Mouse (Mus musculus) neural tube, embryonic 13.5 days (tissue): ENCODE results near the gene Dhrs3. TPM values are rescaled to one million over a fixed set of nuclear protein-coding genes. Genes with fewer than 3 reads are reported as not detected.
A peak's percentile ranks its signal among the peaks of the same experiment; 100 is the strongest.

Experiments used
- ATAC-seq: fragments of 200-750 bp; cut with Nextera tagmentation; 2 replicates; pipeline ENCODE4 v1.8.0; 2017; ENCODE audit warnings: low read depth, mild to moderate bottlenecking, moderate TSS enrichment, moderate library complexity
- H3K27ac ChIP-seq: fragments of 300-500 bp; sonication (generic); replicated peaks from 2 replicates; pipeline ENCODE4 v1.5.1; 2015; ENCODE audit warnings: moderate library complexity, mild to moderate bottlenecking, inconsistent platforms
- H3K27me3 ChIP-seq: fragments of 300-500 bp; sonication (generic); 2 replicates; pipeline ENCODE4 v1.6.1; 2015; ENCODE audit warnings: mild to moderate bottlenecking, inconsistent platforms
- H3K36me3 ChIP-seq: fragments of 300-500 bp; sonication (generic); 2 replicates; pipeline ENCODE4 v1.6.1; 2015; ENCODE audit warnings: mild to moderate bottlenecking, inconsistent platforms
- H3K4me1 ChIP-seq: fragments of 300-500 bp; sonication (generic); replicated peaks from 2 replicates; pipeline ENCODE4 v1.6.1; 2015; ENCODE audit warnings: inconsistent platforms
- H3K4me2 ChIP-seq: fragments of 300-500 bp; sonication (generic); 2 replicates; pipeline ENCODE4 v1.6.1; 2015; ENCODE audit warnings: inconsistent platforms, mild to moderate bottlenecking, moderate library complexity
- H3K4me3 ChIP-seq: fragments of 300-500 bp; sonication (generic); 2 replicates; pipeline ENCODE4 v1.5.1; 2015; ENCODE audit warnings: mild to moderate bottlenecking, inconsistent platforms
- H3K9ac ChIP-seq: fragments of 300-500 bp; sonication (generic); 2 replicates; pipeline ENCODE4 v1.6.1; 2015; ENCODE audit warnings: moderate library complexity, mild to moderate bottlenecking, inconsistent platforms
- H3K9me3 ChIP-seq: fragments of 300-500 bp; sonication (generic); 2 replicates; pipeline ENCODE4 v1.6.1; 2016; ENCODE audit warnings: inconsistent platforms
- WGBS: fragments of 180-500 bp; shearing (Covaris S2); methylation state at CpG from one replicate; pipeline ENCODE4 v1.1.7; 2015; 5-methylcytosine and 5-hydroxymethylcytosine counted together
- polyA plus RNA-seq: library from polyadenylated mRNA; unstranded; fragments of >200 nt; fragmentation: Nextera tagmentation; extraction: Ambion mirVana; gene quantifications from 2 replicates; pipeline ENCODE4 v1.2.1, GENCODE M21; 2015

The Dhrs3 gene
- polyA plus RNA-seq, 1 experiment from 2014 or later: 45.8 TPM

DNA sequence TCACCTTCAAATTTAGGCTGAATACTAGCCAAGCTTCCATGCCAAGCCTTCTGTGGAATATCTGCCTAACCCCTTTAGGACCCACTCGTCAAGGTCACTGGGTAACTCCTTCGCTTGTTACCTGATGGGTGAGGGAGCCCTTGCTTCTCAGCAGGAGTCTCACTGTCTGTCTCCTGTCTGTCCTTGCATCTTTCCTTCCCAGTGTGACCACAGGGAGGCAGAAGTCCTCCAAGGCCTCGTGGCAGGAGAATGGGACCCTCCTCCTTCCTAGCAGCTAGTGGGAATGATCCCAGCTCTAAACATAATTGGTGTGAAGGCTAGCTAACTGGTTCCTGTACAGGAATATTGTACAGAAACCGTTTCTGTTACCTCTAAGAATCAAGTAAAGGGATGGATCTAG lies 24.5 kb downstream of the Dhrs3 start:
- no peak overlapping the region for H3K9ac ChIP-seq
- H3K4me1 ChIP-seq: no peaks in the 10 kb centered on the region
- no peaks in the 10 kb centered on the region for H3K27me3 ChIP-seq
- H3K27ac ChIP-seq: no peak overlapping the region
- ATAC-seq: no peak
- no peak overlapping the region for H3K4me3 ChIP-seq
- H3K36me3 ChIP-seq: peaks cover 6% of the 10 kb centered on the region; the same call in 1 of the 2 replicates
- no peak overlapping the region for H3K4me2 ChIP-seq
- no peaks in the 10 kb centered on the region for H3K9me3 ChIP-seq
- WGBS: 72% methylated on average over 4 of the region's 4 CpGs

DNA sequence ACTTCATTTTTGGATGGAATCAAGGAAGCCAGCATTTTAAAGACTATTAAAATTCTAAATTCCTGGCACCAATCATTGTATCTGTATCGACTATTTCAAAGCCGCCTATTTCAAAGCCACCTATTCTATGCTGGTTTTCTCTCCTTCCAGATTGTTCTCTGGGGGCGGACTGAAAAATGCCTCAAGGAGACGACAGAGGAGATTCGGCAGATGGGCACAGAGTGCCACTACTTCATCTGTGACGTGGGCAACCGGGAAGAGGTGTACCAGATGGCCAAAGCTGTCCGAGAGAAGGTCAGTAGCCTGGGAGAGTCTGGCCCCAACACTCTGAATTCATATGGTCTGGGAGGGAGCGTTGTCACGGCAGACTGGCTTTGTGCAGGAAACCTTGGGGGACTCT lies 25.9 kb downstream of the Dhrs3 start:
- Histone ChIP-seq H3K27me3 (no peaks in the 10 kb centered on the region), H3K4me3 (no peak overlapping the region), H3K27ac (no peak overlapping the region), H3K9ac (no peak overlapping the region), H3K9me3 (no peaks in the 10 kb centered on the region), H3K4me2 (no peak overlapping the region), H3K4me1 (no peaks in the 10 kb centered on the region), H3K36me3 (peaks cover 6% of the 10 kb centered on the region; the same call in 1 of the 2 replicates)
- ATAC-seq: no peak
- WGBS: 93% methylated on average over 10 of the region's 10 CpGs

DNA sequence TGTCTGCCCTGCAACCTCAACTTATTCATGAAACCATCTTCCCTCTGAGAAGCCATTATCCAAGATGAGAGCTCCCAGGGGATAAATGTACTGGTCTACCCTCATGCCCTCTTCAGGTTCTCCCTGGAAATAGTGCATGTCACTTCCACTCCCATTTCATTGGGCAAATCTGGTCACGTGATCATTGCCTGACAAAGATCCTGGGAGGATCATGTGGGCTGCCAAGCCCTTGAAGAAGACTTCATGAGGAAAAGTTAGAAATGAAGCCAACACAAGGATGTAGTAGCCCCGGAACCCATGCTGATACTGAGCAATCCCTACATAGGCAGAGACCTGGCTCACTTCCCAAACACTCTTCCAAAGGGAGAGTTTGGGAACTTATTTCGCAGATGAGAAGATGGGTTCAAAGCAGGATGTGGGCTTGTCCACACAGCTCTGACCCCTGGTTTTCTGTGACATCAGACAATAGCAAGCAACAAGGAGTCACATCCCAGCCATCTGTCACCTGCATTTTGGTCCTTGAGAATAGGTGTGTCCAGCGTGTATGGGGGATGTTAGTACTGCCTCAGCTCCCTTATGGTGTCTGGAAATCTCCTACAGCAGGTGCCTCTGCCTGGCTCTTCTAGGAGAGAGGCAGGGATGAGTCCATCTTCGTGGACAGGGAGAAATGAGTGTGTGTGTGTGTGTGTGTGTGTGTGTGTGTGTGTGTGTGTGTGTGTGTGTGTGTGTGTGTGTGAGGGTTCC lies 36.2 kb downstream of the Dhrs3 start:
- Histone ChIP-seq H3K4me1 (peaks cover 12% of the 10 kb centered on the region), H3K27me3 (no peaks in the 10 kb centered on the region), H3K27ac (no peak overlapping the region), H3K36me3 (peaks cover 13% of the 10 kb centered on the region; the same call in 1 of the 2 replicates), H3K9ac (no peak overlapping the region), H3K4me3 (no peak overlapping the region), H3K9me3 (no peaks in the 10 kb centered on the region), H3K4me2 (no peak overlapping the region)
- 90% methylated on average over 5 of the region's 5 CpGs for WGBS
- no peak for ATAC-seq

DNA sequence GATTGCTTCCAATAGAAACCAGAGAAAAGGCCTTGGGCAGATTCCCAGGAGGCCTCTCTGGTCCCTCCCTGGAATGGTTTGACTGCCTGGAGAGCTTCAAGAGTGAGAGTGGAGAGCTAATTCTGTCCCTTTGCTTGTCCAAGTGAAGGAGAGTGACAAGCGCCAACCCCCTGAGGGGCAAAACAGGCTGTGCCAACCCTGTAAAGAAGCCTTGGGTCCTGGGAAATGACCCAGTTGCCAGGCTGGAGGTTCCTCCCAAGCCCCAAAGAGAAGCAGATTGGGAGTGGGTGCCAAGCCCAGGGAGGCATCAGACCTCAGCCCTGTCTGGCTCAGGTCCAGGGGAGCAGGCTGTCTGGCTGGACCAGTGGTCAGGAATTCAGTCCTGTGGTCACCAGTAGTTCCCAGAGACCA lies 37.2 kb downstream of the Dhrs3 start:
- WGBS: 94% methylated on average over 1 of the region's 1 CpGs
- no peak overlapping the region for H3K9ac ChIP-seq
- H3K36me3 ChIP-seq: peaks cover 13% of the 10 kb centered on the region; the same call in 1 of the 2 replicates
- H3K4me2 ChIP-seq: no peak overlapping the region
- peak overlapping the region; percentile 64 for H3K27ac ChIP-seq
- no peak overlapping the region for H3K4me3 ChIP-seq
- peaks cover 12% of the 10 kb centered on the region for H3K4me1 ChIP-seq
- no peaks in the 10 kb centered on the region for H3K27me3 ChIP-seq
- ATAC-seq: peak; percentile 69; the same call in 1 of the 2 replicates
- H3K9me3 ChIP-seq: no peaks in the 10 kb centered on the region

DNA sequence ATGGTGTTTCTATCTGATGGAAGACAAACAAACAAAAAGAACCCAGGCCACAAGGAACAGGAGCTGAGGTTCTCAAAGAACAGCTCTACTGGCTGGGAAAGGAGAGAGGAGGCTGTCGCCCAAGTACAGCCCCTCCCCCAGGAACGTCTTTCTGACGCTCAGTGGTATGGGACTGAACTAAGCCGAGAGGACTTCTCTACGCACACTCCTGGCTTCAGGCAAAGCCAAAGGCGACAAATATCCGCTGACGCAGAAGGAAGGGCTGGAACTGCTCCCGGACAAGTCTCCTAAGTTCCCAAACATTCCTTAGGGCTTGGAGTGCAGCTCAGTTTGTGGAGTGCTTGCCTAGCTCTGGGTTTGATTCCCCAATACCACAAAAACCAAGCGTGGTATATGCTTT lies 37.7 kb downstream of the Dhrs3 start:
- Histone ChIP-seq H3K27me3 (no peaks in the 10 kb centered on the region), H3K36me3 (peaks cover 13% of the 10 kb centered on the region; the same call in 1 of the 2 replicates), H3K9me3 (no peaks in the 10 kb centered on the region), H3K4me1 (peaks cover 12% of the 10 kb centered on the region), H3K4me2 (no peak overlapping the region), H3K27ac (peak overlapping the region; percentile 64), H3K9ac (no peak overlapping the region), H3K4me3 (no peak overlapping the region)
- ATAC-seq: peak; percentile 73; the same call in 1 of the 2 replicates
- WGBS: 49% methylated on average over 10 of the region's 10 CpGs

DNA sequence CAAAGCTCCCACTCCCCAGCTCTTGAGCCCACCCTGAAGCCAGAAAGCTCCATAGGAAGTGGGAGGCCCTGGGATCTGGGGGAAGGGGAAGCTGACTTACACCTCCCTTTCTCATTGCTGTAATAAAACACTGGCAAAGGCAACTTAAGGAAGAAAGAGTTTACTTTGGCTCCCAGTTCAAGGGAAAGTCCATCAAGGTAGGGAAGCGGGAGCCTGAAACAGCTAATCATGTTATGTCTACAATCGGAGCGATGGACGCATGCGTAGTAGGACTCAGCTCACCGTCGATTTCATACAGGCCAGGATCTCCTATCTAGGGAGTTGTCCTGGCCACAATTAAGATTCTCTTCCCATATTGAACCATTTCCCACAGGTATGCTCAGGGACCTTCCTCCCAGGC lies 38.5 kb downstream of the Dhrs3 start:
- Histone ChIP-seq H3K4me2 (no peak overlapping the region), H3K27ac (no peak overlapping the region), H3K36me3 (peaks cover 13% of the 10 kb centered on the region; the same call in 1 of the 2 replicates), H3K9me3 (no peaks in the 10 kb centered on the region), H3K4me1 (peaks cover 12% of the 10 kb centered on the region), H3K4me3 (no peak overlapping the region), H3K9ac (no peak overlapping the region), H3K27me3 (no peaks in the 10 kb centered on the region)
- ATAC-seq: no peak
- 94% methylated on average over 7 of the region's 7 CpGs for WGBS

DNA sequence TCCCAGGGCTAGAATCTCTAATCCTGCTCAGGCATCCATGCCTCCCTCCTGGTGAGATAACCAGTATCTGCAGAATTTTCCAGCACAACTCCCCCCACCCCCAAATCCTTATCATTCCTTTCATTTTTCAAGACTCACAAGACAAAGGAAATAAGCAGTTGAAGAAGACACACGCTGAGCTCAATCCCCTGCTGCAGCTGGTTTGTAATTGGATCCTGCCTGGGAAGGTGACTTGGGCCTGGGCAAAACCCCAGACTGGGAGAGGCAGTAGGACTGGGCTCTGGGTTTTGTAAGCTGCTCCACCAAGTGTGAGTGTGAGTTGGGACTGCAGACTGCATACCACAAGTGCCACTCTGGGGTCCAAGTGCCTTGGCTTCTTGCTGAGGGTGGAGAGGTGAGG lies 41.9 kb downstream of the Dhrs3 start:
- Histone ChIP-seq H3K27me3 (no peaks in the 10 kb centered on the region), H3K9me3 (no peaks in the 10 kb centered on the region), H3K4me2 (no peak overlapping the region), H3K36me3 (no peaks in the 10 kb centered on the region), H3K9ac (no peak overlapping the region), H3K4me1 (peaks cover 9% of the 10 kb centered on the region), H3K27ac (no peak overlapping the region), H3K4me3 (no peak overlapping the region)
- 27% methylated on average over 1 of the region's 1 CpGs for WGBS
- no peak for ATAC-seq

DNA sequence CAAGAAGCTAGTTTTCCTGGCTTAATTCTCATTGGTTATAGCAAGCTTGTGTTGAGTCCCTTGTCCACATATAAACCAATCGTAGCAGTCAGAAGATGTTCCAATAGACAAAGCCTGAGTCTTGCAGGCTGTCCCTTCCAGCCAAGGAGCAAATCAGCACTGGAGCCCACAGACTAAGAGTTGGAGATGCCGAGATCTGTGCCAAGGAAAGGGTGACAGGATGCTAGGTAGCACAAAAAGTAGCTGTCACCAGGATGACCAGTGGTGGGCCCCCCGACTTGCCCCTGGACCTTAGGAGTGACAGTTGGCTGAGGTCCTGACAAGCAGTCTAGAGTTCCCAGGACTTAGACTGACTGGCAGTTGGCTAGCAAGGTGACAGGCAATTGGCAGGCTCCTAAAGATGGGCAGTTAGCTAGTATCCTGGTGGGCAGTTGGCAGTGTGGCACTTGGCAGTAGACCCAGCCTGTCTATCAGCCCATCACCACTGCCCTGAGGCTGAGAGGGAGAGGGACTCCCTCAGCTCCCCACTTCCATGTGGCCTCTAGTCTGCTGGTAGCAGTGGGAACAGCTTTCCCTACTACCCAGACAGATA lies 44.0 kb downstream of the Dhrs3 start:
- 91% methylated on average over 3 of the region's 3 CpGs for WGBS
- ATAC-seq: no peak

DNA sequence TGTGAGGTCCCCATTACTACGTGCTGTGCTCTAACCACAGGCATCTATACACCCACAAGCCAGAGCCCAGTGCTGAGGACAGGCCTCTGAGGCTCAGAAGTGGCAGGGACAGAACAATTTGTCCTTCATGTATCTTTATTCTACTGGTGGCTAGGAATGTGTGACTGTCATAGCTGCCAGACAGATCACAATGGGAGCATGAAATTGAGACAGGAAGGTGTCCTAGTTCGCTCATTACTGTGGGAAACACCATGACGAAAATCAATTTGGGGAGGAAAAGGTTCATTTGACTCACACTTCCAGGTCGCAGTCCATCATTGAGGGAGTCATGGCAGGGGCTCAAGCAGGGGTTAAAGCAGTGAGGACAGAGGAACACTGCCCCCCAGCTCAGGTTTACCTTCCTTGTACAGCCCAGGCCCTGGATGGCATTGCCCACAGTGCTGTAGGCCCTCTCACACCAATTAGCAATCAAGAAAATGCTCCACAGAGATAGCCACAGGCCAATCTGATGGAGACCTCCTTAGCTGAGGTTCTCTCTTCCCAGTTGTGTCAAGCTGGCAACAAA lies 47.3 kb downstream of the Dhrs3 start:
- Histone ChIP-seq H3K9ac (no peak overlapping the region), H3K4me1 (no peaks in the 10 kb centered on the region), H3K27ac (no peak overlapping the region), H3K27me3 (no peaks in the 10 kb centered on the region), H3K9me3 (no peaks in the 10 kb centered on the region), H3K4me3 (no peak overlapping the region), H3K4me2 (no peak overlapping the region), H3K36me3 (no peaks in the 10 kb centered on the region)
- WGBS: 66% methylated on average over 4 of the region's 4 CpGs
- ATAC-seq: no peak

More for the DNA sequence above, 44.0 kb downstream of the Dhrs3 start:
- Histone ChIP-seq H3K4me2 (no peak overlapping the region), H3K27ac (no peak overlapping the region), H3K9ac (no peak overlapping the region), H3K4me3 (no peak overlapping the region), H3K9me3 (no peaks in the 10 kb centered on the region), H3K36me3 (no peaks in the 10 kb centered on the region), H3K4me1 (no peaks in the 10 kb centered on the region), H3K27me3 (no peaks in the 10 kb centered on the region)

DNA sequence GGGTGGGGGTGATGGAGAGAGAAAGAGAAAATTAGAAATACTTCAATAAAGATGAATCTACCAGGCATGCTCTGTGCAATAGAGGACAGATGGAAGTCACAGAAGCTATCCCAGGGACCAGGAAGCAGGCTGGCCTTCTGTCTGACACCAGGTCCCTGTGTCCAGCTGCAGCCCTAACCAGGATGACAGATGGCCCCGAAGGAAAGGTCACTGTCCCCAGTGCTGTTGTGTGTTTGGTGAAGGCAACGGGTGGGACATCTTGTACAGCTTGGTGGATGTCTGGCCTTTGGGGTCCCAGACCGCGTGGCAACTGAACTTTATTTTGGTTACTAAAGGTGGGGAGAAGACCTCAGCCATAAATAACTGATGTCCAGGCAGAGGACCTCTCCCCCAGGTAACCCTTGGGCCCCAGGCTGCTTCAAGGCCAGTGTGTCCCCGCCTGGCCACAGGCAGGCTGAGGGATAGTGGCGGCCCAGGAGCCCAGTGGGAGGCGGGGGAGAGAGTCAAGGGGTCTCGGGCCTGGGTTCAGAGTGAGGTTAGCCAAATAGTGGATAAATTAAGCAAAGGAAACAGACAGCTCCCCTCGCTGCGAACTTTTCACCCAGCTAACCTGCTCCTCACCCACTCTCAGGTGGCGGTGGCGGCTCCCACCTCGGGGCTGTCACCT lies 48.3 kb downstream of the Dhrs3 start:
- Histone ChIP-seq H3K27me3 (no peaks in the 10 kb centered on the region), H3K4me3 (no peak overlapping the region), H3K9ac (no peak overlapping the region), H3K9me3 (no peaks in the 10 kb centered on the region), H3K27ac (no peak overlapping the region), H3K4me2 (no peak overlapping the region), H3K36me3 (no peaks in the 10 kb centered on the region), H3K4me1 (no peaks in the 10 kb centered on the region)
- 73% methylated on average over 13 of the region's 13 CpGs for WGBS
- ATAC-seq: no peak

DNA sequence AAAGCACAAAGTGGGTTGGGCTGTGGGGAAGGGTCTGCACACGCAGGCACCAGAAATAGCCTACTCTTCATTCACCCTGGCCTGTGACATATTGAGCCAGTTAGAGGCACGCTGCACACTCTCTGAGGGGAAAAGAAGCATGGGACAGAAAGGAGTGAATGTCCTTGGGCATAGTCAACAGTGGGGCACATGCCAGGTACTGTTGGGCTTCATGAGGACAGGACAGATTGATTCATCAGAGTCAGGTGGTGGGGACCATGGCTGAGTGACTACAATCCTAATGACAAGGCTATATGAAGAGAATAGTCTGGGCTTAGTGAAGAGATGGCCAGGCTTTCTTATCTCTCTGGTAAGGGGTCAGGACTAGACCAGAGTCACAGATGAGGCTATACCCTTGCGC lies 49.8 kb downstream of the Dhrs3 start:
- H3K27ac ChIP-seq: no peak overlapping the region
- no peak overlapping the region for H3K9ac ChIP-seq
- WGBS: 95% methylated on average over 3 of the region's 3 CpGs
- no peaks in the 10 kb centered on the region for H3K4me1 ChIP-seq
- no peaks in the 10 kb centered on the region for H3K36me3 ChIP-seq
- no peaks in the 10 kb centered on the region for H3K9me3 ChIP-seq
- no peak for ATAC-seq
- no peaks in the 10 kb centered on the region for H3K27me3 ChIP-seq
- H3K4me2 ChIP-seq: no peak overlapping the region
- no peak overlapping the region for H3K4me3 ChIP-seq

DNA sequence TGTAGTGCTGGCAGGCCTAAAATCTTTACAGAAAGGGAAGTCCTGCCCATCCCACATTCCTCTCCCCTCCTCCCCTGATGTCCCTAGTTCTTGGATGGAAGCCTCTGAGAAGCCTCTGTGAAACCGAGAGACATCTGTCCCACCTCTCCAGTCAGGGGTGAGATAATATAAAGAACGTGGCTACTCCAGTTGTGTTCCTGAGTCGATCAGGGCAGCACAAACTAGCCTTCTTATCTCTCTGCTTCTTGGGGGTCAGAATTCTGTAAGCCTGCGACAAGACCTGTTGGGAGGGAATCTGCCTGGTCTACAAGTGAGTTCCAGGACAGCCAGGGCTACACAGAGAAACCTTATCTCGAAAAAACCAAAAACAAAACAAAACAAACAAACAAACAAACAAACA lies 50.6 kb downstream of the Dhrs3 start:
- H3K9ac ChIP-seq: no peak overlapping the region
- no peak overlapping the region for H3K4me2 ChIP-seq
- H3K27ac ChIP-seq: no peak overlapping the region
- H3K36me3 ChIP-seq: no peaks in the 10 kb centered on the region
- 84% methylated on average over 5 of the region's 5 CpGs for WGBS
- ATAC-seq: no peak
- H3K27me3 ChIP-seq: no peaks in the 10 kb centered on the region
- H3K4me1 ChIP-seq: 0 out of 2 replicates have a peak, but pooled peaks cover 5% of the 10 kb centered on the region
- H3K9me3 ChIP-seq: no peaks in the 10 kb centered on the region
- no peak overlapping the region for H3K4me3 ChIP-seq
